Mouse (Mus musculus): ENCODE results near the gene Rbbp5. TPM values are rescaled to one million over a fixed set of nuclear protein-coding genes. Genes with fewer than 3 reads are reported as not detected.

Rbbp5 gene
- total and polyA plus RNA-seq, 3 experiments = 33.3 to 43.5 TPM; not detected in 1

DNA sequence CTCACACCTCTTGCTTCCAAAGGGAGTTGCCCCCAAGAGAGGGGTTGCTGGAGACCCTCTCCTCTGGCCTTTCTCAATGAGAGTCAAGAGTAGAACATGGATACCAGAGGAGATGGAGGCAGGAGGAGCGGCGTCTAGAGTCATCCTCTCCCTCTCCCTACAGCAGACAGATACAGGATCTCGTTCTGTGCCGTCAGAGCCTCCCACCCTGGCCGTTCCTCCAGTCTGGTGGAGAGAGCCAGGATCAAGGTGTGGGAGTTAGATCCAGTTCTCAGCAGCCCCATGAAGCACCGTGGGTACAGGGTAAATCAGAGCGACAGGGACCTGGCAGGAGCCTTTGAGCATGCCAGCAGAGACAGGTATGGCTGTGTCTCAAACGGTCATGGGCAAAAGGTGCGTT, 55.4 kb downstream of the Rbbp5 start:
- H3K4me3 ChIP-seq (ENCODE audit: control insufficient read depth in 1 of 2, insufficient read depth in 1 of 2, low read depth in 2 of 2, low read length in 2 of 2) = no peak overlapping the region
- no peaks in the 10 kb centered on the region for H3K79me2 ChIP-seq (ENCODE audit: control insufficient read depth, insufficient read depth, low read length, poor library complexity)
- H3K9me3 ChIP-seq (replicated peaks; ENCODE audit: insufficient read depth, low read length) = no peaks in the 10 kb centered on the region
- TF ChIP-seq USF2 (IDR thresholded peaks at IDR 0.05; ENCODE audit: borderline replicate concordance in 1 of 2, insufficient read depth in 1 of 2, low read depth in 1 of 2, low read length in 2 of 2) (no peak), TBP (IDR thresholded peaks at IDR 0.05; ENCODE audit: low read depth, low read length) (no peak), CTCF (IDR thresholded peaks at IDR 0.05 in 2 of 3, conservative IDR thresholded peaks at IDR 0.05 in 1 of 3; ENCODE audit: control insufficient read depth in 1 of 3, insufficient read depth in 1 of 3, low read depth in 2 of 3, low read length in 3 of 3, poor library complexity in 1 of 3, severe bottlenecking in 1 of 3) (no peak), MYC (IDR thresholded peaks at IDR 0.05; ENCODE audit: low read depth, low read length) (no peak), GATA1 (IDR thresholded peaks at IDR 0.05; ENCODE audit: low read depth, low read length) (no peak), TAL1 (IDR thresholded peaks at IDR 0.05; ENCODE audit: low read length) (no peak), ELF1 (IDR thresholded peaks at IDR 0.05; ENCODE audit: low read depth, low read length) (no peak), POLR2A (IDR thresholded peaks at IDR 0.05; ENCODE audit: control insufficient read depth in 1 of 2, insufficient read depth in 1 of 2, low read depth in 1 of 2, low read length in 2 of 2, poor library complexity in 1 of 2) (no peak), BHLHE40 (IDR thresholded peaks at IDR 0.05; ENCODE audit: borderline replicate concordance, low read depth, low read length) (no peak), MAX (IDR thresholded peaks at IDR 0.05; ENCODE audit: low read length) (no peak), UBTF (IDR thresholded peaks at IDR 0.05; ENCODE audit: borderline replicate concordance, insufficient read depth, low read depth, low read length) (no peak), MEF2A (IDR thresholded peaks at IDR 0.05; ENCODE audit: extremely low read depth, insufficient replicate concordance, low read depth, low read length, poor library complexity, severe bottlenecking) (no peak), EP300 (IDR thresholded peaks at IDR 0.05; ENCODE audit: low read depth in 1 of 2, low read length in 2 of 2) (no peak), RCOR1 (IDR thresholded peaks at IDR 0.05; ENCODE audit: low read depth, low read length) (no peak), HCFC1 (IDR thresholded peaks at IDR 0.05; ENCODE audit: low read depth, low read length) (no peak), SMC3 (IDR thresholded peaks at IDR 0.05; ENCODE audit: low read depth, low read length) (no peak), E2F4 (IDR thresholded peaks at IDR 0.05; ENCODE audit: borderline replicate concordance, low read depth, low read length) (no peak)
- H3K36me3 ChIP-seq (ENCODE audit: control insufficient read depth in 1 of 2, insufficient read depth in 2 of 2, low read length in 2 of 2) = no peaks in the 10 kb centered on the region
- peaks cover 6 to 14% of the 10 kb centered on the region in 2 experiments; a peak in 3 of 4 replicates for H3K27me3 ChIP-seq (ENCODE audit: control insufficient read depth in 1 of 2, insufficient read depth in 2 of 2, low read length in 2 of 2)
- DNase-seq (ENCODE audit: low read depth, low spot score) = no peak
- H3K27ac ChIP-seq (ENCODE audit: control insufficient read depth, low read depth, low read length) = no peak overlapping the region
- no peak overlapping the region for H3K9ac ChIP-seq (ENCODE audit: control insufficient read depth, low read depth, low read length, poor library complexity, severe bottlenecking)
- no peaks in the 10 kb centered on the region for H3K4me1 ChIP-seq (ENCODE audit: control insufficient read depth in 1 of 2, insufficient read depth in 2 of 2, low read length in 2 of 2)

DNA sequence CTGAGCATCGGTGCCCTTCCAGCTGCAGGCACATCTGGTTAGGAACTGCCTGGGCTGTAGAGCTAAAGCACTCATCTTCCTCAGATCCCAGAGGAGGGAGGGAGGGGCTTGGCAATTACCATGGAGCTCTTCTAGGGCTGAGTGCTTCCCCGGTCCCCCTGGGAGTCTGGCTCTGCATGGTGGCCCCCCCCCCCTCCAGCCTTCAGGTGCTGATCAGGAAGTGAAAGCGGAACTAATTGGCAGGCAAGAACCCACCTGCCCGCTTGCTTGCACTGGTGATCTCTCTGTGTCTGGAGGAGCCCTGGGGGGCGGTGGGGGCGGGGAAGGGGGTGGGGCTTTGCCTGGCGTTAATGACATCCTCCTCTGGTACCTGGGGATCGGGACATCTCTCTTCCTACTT, 56.7 kb downstream of the Rbbp5 start:
- Histone ChIP-seq H3K27ac (ENCODE audit: control insufficient read depth, low read depth, low read length) (no peak overlapping the region), H3K36me3 (ENCODE audit: control insufficient read depth in 1 of 2, insufficient read depth in 2 of 2, low read length in 2 of 2) (no peaks in the 10 kb centered on the region), H3K27me3 (ENCODE audit: control insufficient read depth in 1 of 2, insufficient read depth in 2 of 2, low read length in 2 of 2) (peaks cover 6 to 12% of the 10 kb centered on the region in 2 experiments; a peak in 3 of 4 replicates), H3K9me3 (replicated peaks; ENCODE audit: insufficient read depth, low read length) (no peaks in the 10 kb centered on the region), H3K79me2 (ENCODE audit: control insufficient read depth, insufficient read depth, low read length, poor library complexity) (no peaks in the 10 kb centered on the region), H3K9ac (ENCODE audit: control insufficient read depth, low read depth, low read length, poor library complexity, severe bottlenecking) (no peak overlapping the region), H3K4me3 (ENCODE audit: control insufficient read depth in 1 of 2, insufficient read depth in 1 of 2, low read depth in 2 of 2, low read length in 2 of 2) (no peak overlapping the region), H3K4me1 (ENCODE audit: control insufficient read depth in 1 of 2, insufficient read depth in 2 of 2, low read length in 2 of 2) (no peaks in the 10 kb centered on the region)
- no peak for DNase-seq (ENCODE audit: low read depth, low spot score)
- TF ChIP-seq USF1 (IDR thresholded peaks at IDR 0.05; ENCODE audit: low read depth, low read length) (no peak), POLR2A (IDR thresholded peaks at IDR 0.05; ENCODE audit: control insufficient read depth in 1 of 2, insufficient read depth in 1 of 2, low read depth in 1 of 2, low read length in 2 of 2, poor library complexity in 1 of 2) (no peak), EP300 (IDR thresholded peaks at IDR 0.05; ENCODE audit: low read depth in 1 of 2, low read length in 2 of 2) (no peak), POLR2AphosphoS2 (IDR thresholded peaks at IDR 0.05; ENCODE audit: low read length) (no peak), RCOR1 (IDR thresholded peaks at IDR 0.05; ENCODE audit: low read depth, low read length) (no peak), MYB (IDR thresholded peaks at IDR 0.05; ENCODE audit: low read depth, low read length) (no peak), CHD2 (IDR thresholded peaks at IDR 0.05; ENCODE audit: low read length) (no peak), GATA1 (IDR thresholded peaks at IDR 0.05; ENCODE audit: low read depth, low read length) (no peak), ZMIZ1 (IDR thresholded peaks at IDR 0.05; ENCODE audit: low read depth, low read length) (no peak), SMC3 (IDR thresholded peaks at IDR 0.05; ENCODE audit: low read depth, low read length) (no peak), JUND (IDR thresholded peaks at IDR 0.05; ENCODE audit: low read depth, low read length) (no peak), SIN3A (IDR thresholded peaks at IDR 0.05; ENCODE audit: low read length) (no peak), MXI1 (IDR thresholded peaks at IDR 0.05; ENCODE audit: low read depth, low read length) (no peak), MEF2A (IDR thresholded peaks at IDR 0.05; ENCODE audit: extremely low read depth, insufficient replicate concordance, low read depth, low read length, poor library complexity, severe bottlenecking) (no peak), ZC3H11A (IDR thresholded peaks at IDR 0.05; ENCODE audit: low read depth, low read length) (no peak), RAD21 (IDR thresholded peaks at IDR 0.05; ENCODE audit: low read depth, low read length) (no peak), BHLHE40 (IDR thresholded peaks at IDR 0.05; ENCODE audit: borderline replicate concordance, low read depth, low read length) (no peak), ZKSCAN1 (IDR thresholded peaks at IDR 0.05; ENCODE audit: low read depth, low read length) (no peak), E2F4 (IDR thresholded peaks at IDR 0.05; ENCODE audit: borderline replicate concordance, low read depth, low read length) (no peak), MAX (IDR thresholded peaks at IDR 0.05; ENCODE audit: low read length) (no peak)

Measured in MEL (cell line).